Mouse (Mus musculus) liver, embryonic 15.5 days (tissue): ENCODE measurements around the gene 1700001P01Rik. TPM values are rescaled to one million over a fixed set of nuclear protein-coding genes. Genes with fewer than 3 reads are reported as not detected.
"Not testable (repeated sequence)": the region's sequence is repeated elsewhere in the genome, so short reads cannot be mapped to it uniquely, and the experiment has no call there.

Experiments used
- ATAC-seq: fragments of 200-750 bp; cut with Nextera tagmentation; 2 replicates; pipeline ENCODE4 v1.8.0; 2017; ENCODE audit warnings: moderate number of reproducible peaks, mild to moderate bottlenecking, moderate library complexity; ENCODE audit not compliant: insufficient read depth
- H3K27ac ChIP-seq: fragments of 300-500 bp; sonication (generic); replicated peaks from 2 replicates; pipeline ENCODE4 v1.5.1; 2015; ENCODE audit warnings: mild to moderate bottlenecking, inconsistent platforms
- H3K27me3 ChIP-seq: fragments of 300-500 bp; sonication (generic); 2 replicates; pipeline ENCODE4 v1.6.1; 2015; ENCODE audit warnings: mild to moderate bottlenecking, inconsistent platforms
- H3K36me3 ChIP-seq: fragments of 300-500 bp; sonication (generic); replicated peaks from 2 replicates; pipeline ENCODE4 v1.6.1; 2015; ENCODE audit warnings: moderate library complexity, mild to moderate bottlenecking, inconsistent platforms
- H3K4me1 ChIP-seq: fragments of 300-500 bp; sonication (generic); replicated peaks from 2 replicates; pipeline ENCODE4 v1.6.1; 2015; ENCODE audit warnings: inconsistent platforms
- H3K4me2 ChIP-seq: fragments of 300-500 bp; sonication (generic); 2 replicates; pipeline ENCODE4 v1.6.1; 2015; ENCODE audit warnings: moderate library complexity, mild to moderate bottlenecking, inconsistent platforms
- H3K4me3 ChIP-seq: fragments of 300-500 bp; sonication (generic); replicated peaks from 2 replicates; pipeline ENCODE4 v1.5.1; 2015; ENCODE audit warnings: mild to moderate bottlenecking, inconsistent platforms
- H3K9ac ChIP-seq: fragments of 300-500 bp; sonication (generic); 2 replicates; pipeline ENCODE4 v1.6.1; 2015; ENCODE audit warnings: moderate library complexity, mild to moderate bottlenecking, inconsistent platforms
- H3K9me3 ChIP-seq: fragments of 300-500 bp; sonication (generic); replicated peaks from 2 replicates; pipeline ENCODE4 v1.6.1; 2016; ENCODE audit warnings: inconsistent platforms
- WGBS: fragments of 180-500 bp; shearing (Covaris S2); methylation state at CpG from one replicate; pipeline ENCODE4 v1.1.7; 2015; ENCODE audit warnings: mixed read lengths; ENCODE audit not compliant: insufficient replicate concordance; 5-methylcytosine and 5-hydroxymethylcytosine counted together
- polyA plus RNA-seq: library from polyadenylated mRNA; unstranded; fragments of >200 nt; fragmentation: Nextera tagmentation; extraction: Ambion mirVana; gene quantifications from 2 replicates; pipeline ENCODE4 v1.2.1, GENCODE M21; 2015

The 1700001P01Rik gene
- polyA plus RNA-seq, 1 experiment from 2014 or later: not detected

GRCm38 (mm10) chr11:97790778-97791438 is 15.2 kb upstream of the 1700001P01Rik start:
- 55% methylated on average over 2 of the region's 2 CpGs for WGBS
- not testable (repeated sequence) for ATAC-seq

GRCm38 (mm10) chr11:97789727-97790126 is 14.0 kb upstream of the 1700001P01Rik start:
- no peak overlapping the region for H3K4me2 ChIP-seq
- no peak for ATAC-seq
- no peaks in the 10 kb centered on the region for H3K4me1 ChIP-seq
- 65% methylated on average over 5 of the region's 5 CpGs for WGBS
- no peak overlapping the region for H3K9ac ChIP-seq
- H3K9me3 ChIP-seq: no peaks in the 10 kb centered on the region
- H3K4me3 ChIP-seq: no peak overlapping the region
- no peaks in the 10 kb centered on the region for H3K27me3 ChIP-seq
- no peak overlapping the region for H3K27ac ChIP-seq
- no peaks in the 10 kb centered on the region for H3K36me3 ChIP-seq

More at GRCm38 (mm10) chr11:97790778-97791438, 15.2 kb upstream of the 1700001P01Rik start:
- not testable (repeated sequence) for H3K27me3 ChIP-seq, H3K4me2 ChIP-seq, H3K9ac ChIP-seq, H3K36me3 ChIP-seq, H3K27ac ChIP-seq, H3K4me1 ChIP-seq, H3K4me3 ChIP-seq, H3K9me3 ChIP-seq

- no peaks in the 10 kb centered on the region for H3K9me3 ChIP-seq
- H3K4me3 ChIP-seq: no peak overlapping the region
- H3K4me2 ChIP-seq: no peak overlapping the region
- ATAC-seq: no peak
- 72% methylated on average over 3 of the region's 3 CpGs for WGBS
- no peak overlapping the region for H3K27ac ChIP-seq
- H3K4me1 ChIP-seq: peaks cover 2% of the 10 kb centered on the region; the same call in 1 of the 2 replicates
- H3K36me3 ChIP-seq: no peaks in the 10 kb centered on the region
- no peaks in the 10 kb centered on the region for H3K27me3 ChIP-seq
- no peak overlapping the region for H3K9ac ChIP-seq
These were observed 12.2 kb upstream of the 1700001P01Rik start for GRCm38 (mm10) chr11:97787961-97788360.

GRCm38 (mm10) chr11:97782564-97782895 is 6.8 kb upstream of the 1700001P01Rik start:
- H3K4me2 ChIP-seq: peak overlapping the region; percentile 88
- peak overlapping the region; percentile 70 for H3K9ac ChIP-seq
- no peaks in the 10 kb centered on the region for H3K27me3 ChIP-seq
- peak overlapping the region; percentile 62 for H3K27ac ChIP-seq
- H3K36me3 ChIP-seq: peaks cover 38% of the 10 kb centered on the region
- peak overlapping the region; percentile 93 for H3K4me3 ChIP-seq
- H3K4me1 ChIP-seq: peaks cover 39% of the 10 kb centered on the region
- no peak for ATAC-seq
- H3K9me3 ChIP-seq: no peaks in the 10 kb centered on the region
- WGBS: under 1% methylated on average over 10 of the region's 10 CpGs

GRCm38 (mm10) chr11:97781832-97782563 is 6.3 kb upstream of the 1700001P01Rik start, which contains the start of gene Rpl23:
Gene Rpl23, minus strand, starts transcription at chr11:97782437.
- peaks cover 39% of the 10 kb centered on the region for H3K4me1 ChIP-seq
- H3K27ac ChIP-seq: peak within 1 kb of the TSS; percentile 79
- peaks cover 43% of the 10 kb centered on the region for H3K36me3 ChIP-seq
- H3K4me3 ChIP-seq: peak within 1 kb of the TSS; percentile 93
- peak within 1 kb of the TSS; percentile 88 for H3K4me2 ChIP-seq
- peak; percentile 90 for ATAC-seq
- WGBS: under 1% methylated on average over 67 of the region's 67 CpGs
- H3K9me3 ChIP-seq: no peaks in the 10 kb centered on the region
- H3K9ac ChIP-seq: peak within 1 kb of the TSS; percentile 90
- no peaks in the 10 kb centered on the region for H3K27me3 ChIP-seq

GRCm38 (mm10) chr11:97781478-97781831 is 5.7 kb upstream of the 1700001P01Rik start:
- under 1% methylated on average over 11 of the region's 11 CpGs for WGBS
- Histone ChIP-seq H3K4me3 (peak overlapping the region; percentile 93), H3K36me3 (peaks cover 48% of the 10 kb centered on the region), H3K27ac (peak overlapping the region; percentile 79), H3K4me2 (peak overlapping the region; percentile 88), H3K9ac (peak overlapping the region; percentile 90), H3K27me3 (no peaks in the 10 kb centered on the region), H3K9me3 (no peaks in the 10 kb centered on the region), H3K4me1 (peaks cover 40% of the 10 kb centered on the region)
- ATAC-seq: peak; percentile 5; the same call in 1 of the 2 replicates

- Histone ChIP-seq H3K4me1 (peaks cover 48% of the 10 kb centered on the region), H3K4me2 (peak overlapping the region; percentile 88), H3K9me3 (no peaks in the 10 kb centered on the region), H3K9ac (peak overlapping the region; percentile 90; the same call in 1 of the 2 replicates), H3K27ac (peak overlapping the region; percentile 79; the same call in 1 of the 2 replicates), H3K36me3 (peaks cover 55% of the 10 kb centered on the region), H3K27me3 (no peaks in the 10 kb centered on the region), H3K4me3 (peak overlapping the region; percentile 93)
- 41% methylated on average over 2 of the region's 2 CpGs for WGBS
- ATAC-seq: no peak
These were observed 4.4 kb upstream of the 1700001P01Rik start for GRCm38 (mm10) chr11:97779968-97780701.

GRCm38 (mm10) chr11:97778918-97779317 is 3.2 kb upstream of the 1700001P01Rik start:
- Histone ChIP-seq H3K4me1 (peaks cover 48% of the 10 kb centered on the region), H3K9ac (no peak overlapping the region), H3K36me3 (peaks cover 55% of the 10 kb centered on the region), H3K27ac (no peak overlapping the region), H3K9me3 (no peaks in the 10 kb centered on the region), H3K27me3 (no peaks in the 10 kb centered on the region), H3K4me3 (no peak overlapping the region), H3K4me2 (0 out of 2 replicates have a peak overlapping the region, but pooled peaks have one; percentile 16)
- 65% methylated on average over 1 of the region's 1 CpGs for WGBS
- ATAC-seq: no peak

- no peak overlapping the region for H3K4me3 ChIP-seq
- no peak overlapping the region for H3K4me2 ChIP-seq
- peaks cover 41% of the 10 kb centered on the region for H3K4me1 ChIP-seq
- no peak overlapping the region for H3K9ac ChIP-seq
- H3K27ac ChIP-seq: no peak overlapping the region
- no peak for ATAC-seq
- WGBS: 48% methylated on average over 2 of the region's 2 CpGs
- H3K27me3 ChIP-seq: no peaks in the 10 kb centered on the region
- H3K36me3 ChIP-seq: peaks cover 55% of the 10 kb centered on the region
- H3K9me3 ChIP-seq: no peaks in the 10 kb centered on the region
These were observed 1.4 kb upstream of the 1700001P01Rik start for GRCm38 (mm10) chr11:97777129-97777529.

GRCm38 (mm10) chr11:97776497-97777128 is 895 bp upstream of the 1700001P01Rik start:
- no peak overlapping the region for H3K4me3 ChIP-seq
- H3K4me2 ChIP-seq: no peak overlapping the region
- H3K27ac ChIP-seq: no peak overlapping the region
- no peak overlapping the region for H3K9ac ChIP-seq
- 0 out of 2 replicates have a peak, but pooled peaks have one; percentile 22 for ATAC-seq
- 51% methylated on average over 5 of the region's 5 CpGs for WGBS
- H3K27me3 ChIP-seq: no peaks in the 10 kb centered on the region; the same call in 1 of the 2 replicates
- H3K4me1 ChIP-seq: peaks cover 39% of the 10 kb centered on the region
- H3K9me3 ChIP-seq: no peaks in the 10 kb centered on the region
- H3K36me3 ChIP-seq: peaks cover 55% of the 10 kb centered on the region
